Mouse (Mus musculus) kidney, embryonic 15.5 days (tissue): ENCODE measurements around the gene 4931422A03Rik. TPM values are rescaled to one million over a fixed set of nuclear protein-coding genes. Genes with fewer than 3 reads are reported as not detected.

Source experiments
- ATAC-seq: fragments of 200-750 bp; cut with Nextera tagmentation; replicated peaks from 2 replicates; pipeline ENCODE4 v1.8.0; 2017; ENCODE audit warnings: moderate TSS enrichment; ENCODE audit not compliant: low FRiP score
- H3K27ac ChIP-seq: fragments of 300-500 bp; sonication (generic); 2 replicates; pipeline ENCODE4 v1.5.1; 2015; ENCODE audit warnings: mild to moderate bottlenecking, inconsistent platforms
- H3K27me3 ChIP-seq: fragments of 300-500 bp; sonication (generic); 2 replicates; pipeline ENCODE4 v1.6.1; 2015; ENCODE audit warnings: inconsistent platforms
- H3K36me3 ChIP-seq: fragments of 300-500 bp; sonication (generic); 2 replicates; pipeline ENCODE4 v1.6.1; 2015; ENCODE audit warnings: inconsistent platforms
- H3K4me1 ChIP-seq: fragments of 300-500 bp; sonication (generic); 2 replicates; pipeline ENCODE4 v1.6.1; 2015; ENCODE audit warnings: inconsistent platforms
- H3K4me2 ChIP-seq: fragments of 300-500 bp; sonication (generic); 2 replicates; pipeline ENCODE4 v1.6.1; 2015; ENCODE audit warnings: moderate library complexity, mild to moderate bottlenecking, inconsistent platforms
- H3K4me3 ChIP-seq: fragments of 300-500 bp; sonication (generic); replicated peaks from 2 replicates; pipeline ENCODE4 v1.5.1; 2015; ENCODE audit warnings: mild to moderate bottlenecking, inconsistent platforms
- H3K9ac ChIP-seq: fragments of 300-500 bp; sonication (generic); 2 replicates; pipeline ENCODE4 v1.6.1; 2015; ENCODE audit warnings: mild to moderate bottlenecking, inconsistent platforms
- H3K9me3 ChIP-seq: fragments of 300-500 bp; sonication (generic); replicated peaks from 2 replicates; pipeline ENCODE4 v1.6.1; 2016; ENCODE audit warnings: inconsistent platforms
- WGBS: fragments of 180-500 bp; shearing (Covaris S2); methylation state at CpG from one replicate; pipeline ENCODE4 v1.1.7; 2015; ENCODE audit warnings: mixed read lengths; 5-methylcytosine and 5-hydroxymethylcytosine counted together
- polyA plus RNA-seq: library from polyadenylated mRNA; unstranded; fragments of >200 nt; fragmentation: Nextera tagmentation; extraction: Ambion mirVana; gene quantifications from 2 replicates; pipeline ENCODE4 v1.2.1, GENCODE M21; 2015

Gene 4931422A03Rik
- polyA plus RNA-seq, 1 experiment from 2014 or later: 2.1 TPM

DNA sequence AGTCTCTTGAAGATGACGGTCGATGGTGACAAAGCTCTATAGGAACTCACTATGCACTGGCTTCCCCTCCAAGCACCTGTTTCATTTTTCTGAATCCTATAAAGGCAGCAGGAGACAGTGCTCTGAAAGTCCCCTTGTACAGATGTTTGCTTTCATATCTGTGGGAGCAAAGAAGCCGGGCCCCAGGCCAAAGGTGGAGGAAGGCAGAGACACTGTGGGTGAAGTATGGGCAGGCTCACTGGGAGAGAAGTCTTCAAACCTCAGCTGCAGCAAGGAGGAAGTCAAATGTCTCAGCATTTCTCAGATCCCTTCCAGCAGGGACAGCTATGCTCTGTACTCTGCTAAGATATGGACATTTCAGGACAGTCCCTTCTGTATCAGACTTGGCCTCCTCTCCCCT is 62.8 kb downstream of the 4931422A03Rik start:
- no peak overlapping the region for H3K27ac ChIP-seq
- H3K9ac ChIP-seq: no peak overlapping the region
- 91% methylated on average over 3 of the region's 3 CpGs for WGBS
- no peaks in the 10 kb centered on the region for H3K36me3 ChIP-seq
- no peak overlapping the region for H3K4me2 ChIP-seq
- peaks cover 12% of the 10 kb centered on the region for H3K4me1 ChIP-seq
- no peak overlapping the region for H3K4me3 ChIP-seq
- no peaks in the 10 kb centered on the region for H3K9me3 ChIP-seq
- no peak for ATAC-seq
- peaks cover 33% of the 10 kb centered on the region for H3K27me3 ChIP-seq

DNA sequence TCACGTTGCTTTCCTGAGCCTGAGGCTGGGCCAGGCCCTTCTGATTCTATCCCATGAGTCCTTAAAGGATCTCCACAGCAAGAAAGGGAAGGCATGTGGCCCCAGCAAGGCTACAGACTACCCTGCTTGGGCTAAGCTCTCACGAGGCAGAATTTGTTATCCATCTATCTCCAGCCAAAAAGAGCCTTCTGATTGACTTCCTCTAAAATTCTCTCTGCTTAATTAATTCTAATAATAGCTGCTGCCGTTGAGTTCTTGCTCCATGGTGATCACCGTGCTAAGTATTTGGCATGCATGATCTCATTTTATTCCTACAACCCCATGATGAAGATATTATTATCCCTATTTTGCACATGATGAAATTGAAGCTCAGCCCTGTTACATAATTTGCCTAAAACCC is 65.8 kb downstream of the 4931422A03Rik start:
- peaks cover 12% of the 10 kb centered on the region for H3K27me3 ChIP-seq
- H3K9me3 ChIP-seq: no peaks in the 10 kb centered on the region
- H3K4me2 ChIP-seq: no peak overlapping the region
- no peak overlapping the region for H3K27ac ChIP-seq
- no peaks in the 10 kb centered on the region for H3K36me3 ChIP-seq
- ATAC-seq: no peak
- H3K9ac ChIP-seq: no peak overlapping the region
- H3K4me1 ChIP-seq: no peaks in the 10 kb centered on the region
- H3K4me3 ChIP-seq: no peak overlapping the region
- whole genome bisulfite sequencing: 70% methylated on average over 4 of the region's 4 CpGs

- WGBS: 87% methylated on average over 6 of the region's 6 CpGs
- H3K4me3 ChIP-seq: no peak overlapping the region
Measured at GRCm38 (mm10) chr2:103959574-103959973, 68.6 kb downstream of the 4931422A03Rik start.

DNA sequence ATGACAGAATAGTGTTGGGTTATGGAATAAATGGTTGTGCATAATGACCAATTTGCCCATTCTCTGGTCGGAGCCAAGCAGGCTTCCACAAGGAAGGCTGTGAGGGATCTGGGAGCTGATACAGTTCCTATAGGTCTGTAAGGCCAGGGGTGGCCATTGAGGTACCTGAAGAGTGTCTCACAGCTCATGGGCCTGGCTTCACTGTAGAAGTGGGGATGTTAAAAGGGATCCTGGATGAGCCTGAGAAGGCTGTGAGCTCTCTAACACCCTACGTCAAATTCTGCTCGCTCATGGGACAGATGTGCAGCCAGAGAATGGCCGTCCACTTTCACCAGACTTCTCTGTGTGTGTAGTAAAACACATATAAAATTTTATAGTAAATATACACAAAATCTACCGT is 69.1 kb downstream of the 4931422A03Rik start:
- Histone ChIP-seq H3K4me1 (no peaks in the 10 kb centered on the region), H3K27me3 (no peaks in the 10 kb centered on the region), H3K9ac (no peak overlapping the region), H3K9me3 (no peaks in the 10 kb centered on the region), H3K36me3 (no peaks in the 10 kb centered on the region), H3K4me2 (no peak overlapping the region), H3K4me3 (no peak overlapping the region), H3K27ac (no peak overlapping the region)
- WGBS: 86% methylated on average over 5 of the region's 5 CpGs
- ATAC-seq: no peak

More at GRCm38 (mm10) chr2:103959574-103959973, 68.6 kb downstream of the 4931422A03Rik start:
- Histone ChIP-seq H3K9ac (no peak overlapping the region), H3K9me3 (no peaks in the 10 kb centered on the region), H3K4me1 (no peaks in the 10 kb centered on the region), H3K27me3 (no peaks in the 10 kb centered on the region), H3K27ac (no peak overlapping the region), H3K4me2 (no peak overlapping the region), H3K36me3 (no peaks in the 10 kb centered on the region)
- 0 out of 2 replicates have a peak, but pooled peaks have one; percentile 15 for ATAC-seq

DNA sequence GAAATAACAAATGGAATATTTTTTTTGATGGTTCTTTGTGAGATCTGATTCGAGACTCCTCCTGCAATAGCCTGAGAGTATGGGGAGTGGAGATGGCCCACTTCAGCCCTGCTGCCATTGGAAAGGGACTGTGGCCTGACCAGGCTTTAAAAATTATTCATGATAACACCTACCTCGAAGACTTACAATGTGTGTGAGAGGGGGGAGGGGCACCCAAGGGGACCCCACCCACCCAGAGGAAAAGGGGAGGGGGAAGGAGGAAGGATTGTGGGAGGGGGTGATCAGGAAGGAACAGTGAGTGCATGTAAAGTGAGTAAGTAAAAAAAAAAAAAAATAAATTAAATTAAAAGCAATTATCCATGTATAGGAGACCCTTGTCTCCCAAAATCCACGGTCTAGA is 69.5 kb downstream of the 4931422A03Rik start:
- WGBS: 62% methylated on average over 3 of the region's 3 CpGs
- H3K27me3 ChIP-seq: no peaks in the 10 kb centered on the region
- ATAC-seq: no peak
- no peaks in the 10 kb centered on the region for H3K36me3 ChIP-seq
- no peaks in the 10 kb centered on the region for H3K9me3 ChIP-seq
- no peaks in the 10 kb centered on the region for H3K4me1 ChIP-seq
- H3K9ac ChIP-seq: no peak overlapping the region
- no peak overlapping the region for H3K4me3 ChIP-seq
- H3K27ac ChIP-seq: no peak overlapping the region
- no peak overlapping the region for H3K4me2 ChIP-seq

DNA sequence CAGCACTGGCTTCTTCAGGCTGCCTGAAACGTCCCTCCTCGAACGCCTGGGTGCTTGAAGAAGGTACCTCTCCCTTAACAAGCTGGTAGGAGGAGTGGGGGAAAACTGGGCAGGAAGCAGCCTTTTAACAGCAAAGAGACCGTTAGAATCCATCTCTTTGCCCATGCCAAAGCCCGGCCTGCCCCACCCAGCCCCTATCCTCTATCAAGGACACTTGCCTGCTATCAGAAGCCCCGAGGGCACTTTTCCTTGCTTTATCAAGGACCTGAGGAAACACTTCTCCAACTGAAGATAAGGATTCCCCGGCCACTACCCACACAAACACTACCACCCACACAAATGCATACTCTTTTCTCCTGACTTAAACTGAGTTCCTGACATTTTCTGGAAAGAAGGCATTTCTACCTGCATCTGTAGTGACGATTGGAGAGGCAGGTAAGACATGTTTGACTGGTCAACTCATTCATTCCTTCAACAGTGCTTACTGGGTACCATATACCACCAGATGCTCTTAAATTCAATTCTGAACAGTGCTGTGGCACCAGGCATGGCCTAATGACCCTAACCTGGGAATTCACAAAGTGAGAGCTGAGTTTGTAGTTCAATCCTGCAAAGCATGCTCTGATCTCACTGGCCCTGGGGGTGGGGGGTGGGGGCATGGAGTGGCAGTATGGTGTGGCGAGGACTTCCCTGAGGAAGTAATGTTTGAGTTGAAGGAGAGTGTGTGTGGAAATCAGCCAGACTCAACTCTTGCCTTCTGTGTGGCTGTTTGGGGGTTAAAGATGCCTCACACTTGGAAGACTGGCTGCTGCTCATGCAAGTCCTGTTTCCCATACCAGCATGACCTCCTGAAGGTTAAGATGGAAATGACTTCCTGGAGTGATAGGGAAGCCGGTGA is 70.3 kb downstream of the 4931422A03Rik start, which contains the start of gene Lmo2:
Gene Lmo2, plus strand, starts transcription at position 338 of the 898 bp plus-strand sequence.
- Histone ChIP-seq H3K4me3 (no peak within 1 kb of the TSS), H3K27me3 (no peaks in the 10 kb centered on the region), H3K9me3 (no peaks in the 10 kb centered on the region), H3K27ac (no peak within 1 kb of the TSS), H3K9ac (no peak within 1 kb of the TSS), H3K4me1 (no peaks in the 10 kb centered on the region), H3K36me3 (no peaks in the 10 kb centered on the region), H3K4me2 (no peak within 1 kb of the TSS)
- WGBS: 67% methylated on average over 10 of the region's 10 CpGs
- ATAC-seq: no peak

DNA sequence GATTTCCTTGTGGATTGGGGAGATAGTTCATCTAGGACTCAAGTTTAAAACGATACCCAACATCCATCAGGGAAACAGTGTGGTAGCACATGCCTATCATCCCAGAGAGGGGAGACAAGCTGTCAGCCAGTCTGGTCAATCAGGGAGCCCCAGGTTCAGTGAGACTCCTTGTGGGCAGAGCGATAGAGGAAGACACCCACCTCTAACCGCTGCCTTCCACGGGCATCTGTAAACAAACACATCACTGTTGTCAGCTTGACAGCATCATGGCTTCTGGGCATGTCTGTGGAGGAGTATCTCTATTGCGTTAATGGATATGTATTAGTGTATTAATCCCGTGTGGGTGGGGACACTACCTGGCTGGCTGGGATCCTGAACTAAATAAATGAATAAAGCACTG is 71.3 kb downstream of the 4931422A03Rik start:
- ATAC-seq: peak; percentile 78
- Histone ChIP-seq H3K4me2 (no peak overlapping the region), H3K9me3 (no peaks in the 10 kb centered on the region), H3K9ac (no peak overlapping the region), H3K27me3 (0 out of 2 replicates have a peak, but pooled peaks cover 4% of the 10 kb centered on the region), H3K4me1 (no peaks in the 10 kb centered on the region), H3K4me3 (no peak overlapping the region), H3K27ac (no peak overlapping the region), H3K36me3 (no peaks in the 10 kb centered on the region)
- 81% methylated on average over 6 of the region's 6 CpGs for WGBS

DNA sequence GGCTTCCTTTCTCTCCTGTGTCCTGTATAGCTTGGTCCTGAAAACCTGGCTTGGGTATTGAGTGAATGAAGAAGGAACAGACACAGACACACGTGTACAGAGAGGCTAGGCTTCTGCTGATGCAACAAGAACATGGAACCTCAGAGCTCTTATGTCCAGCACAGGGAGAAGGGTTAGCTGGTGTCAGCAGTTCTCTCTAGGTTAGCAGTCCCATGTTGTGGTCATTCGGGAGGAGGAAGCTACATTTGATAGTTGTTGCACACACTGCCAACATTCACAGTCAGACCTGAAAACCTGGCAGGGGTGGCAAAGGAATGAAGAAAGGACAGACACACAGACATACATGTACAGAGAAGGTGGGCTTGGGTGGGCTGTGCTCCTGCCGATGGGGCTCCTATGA is 72.4 kb downstream of the 4931422A03Rik start:
- H3K27ac ChIP-seq: no peak overlapping the region
- H3K36me3 ChIP-seq: no peaks in the 10 kb centered on the region
- no peak overlapping the region for H3K9ac ChIP-seq
- no peak overlapping the region for H3K4me3 ChIP-seq
- H3K27me3 ChIP-seq: 0 out of 2 replicates have a peak, but pooled peaks cover 4% of the 10 kb centered on the region
- 81% methylated on average over 3 of the region's 3 CpGs for WGBS
- no peaks in the 10 kb centered on the region for H3K4me1 ChIP-seq
- H3K9me3 ChIP-seq: no peaks in the 10 kb centered on the region
- ATAC-seq: no peak
- no peak overlapping the region for H3K4me2 ChIP-seq

DNA sequence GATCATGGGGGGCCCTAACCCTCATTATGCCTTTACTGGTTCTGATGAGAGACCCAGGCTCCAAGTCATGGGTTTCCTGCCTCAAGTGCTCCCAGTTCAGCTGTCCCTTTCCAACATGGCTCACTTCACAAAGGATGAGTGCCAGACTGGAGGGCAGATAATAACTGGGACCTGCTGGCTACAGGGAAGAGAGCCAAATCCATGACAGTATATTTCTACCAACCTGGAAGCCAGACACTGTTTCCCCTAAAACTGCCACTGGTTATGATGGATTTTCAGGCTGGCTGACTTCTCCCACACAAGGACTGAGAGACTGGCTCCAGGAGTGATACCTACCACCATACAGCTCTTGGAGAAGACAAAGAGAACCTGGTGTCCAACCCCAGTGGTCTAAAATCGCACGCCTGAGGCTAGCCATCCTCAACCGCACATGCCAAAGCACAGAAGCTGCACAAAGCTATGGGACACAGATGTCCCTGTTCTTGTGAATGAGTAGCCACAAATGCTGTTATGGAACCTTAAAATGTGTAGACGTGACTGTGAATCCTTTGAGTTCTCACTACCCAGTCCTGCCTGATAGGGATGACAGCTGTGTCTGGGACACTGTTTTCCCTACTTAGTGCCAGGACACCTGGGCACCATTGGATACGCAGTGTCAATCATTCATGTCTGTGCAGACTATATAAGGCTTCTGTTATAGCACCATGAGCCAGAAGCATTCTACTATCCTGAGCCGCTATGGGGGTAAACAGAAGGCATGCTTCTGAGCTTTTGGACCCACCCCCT is 74.9 kb downstream of the 4931422A03Rik start:
- H3K4me2 ChIP-seq: no peak overlapping the region
- H3K9me3 ChIP-seq: no peaks in the 10 kb centered on the region
- no peak for ATAC-seq
- no peaks in the 10 kb centered on the region for H3K36me3 ChIP-seq
- no peak overlapping the region for H3K27ac ChIP-seq
- 0 out of 2 replicates have a peak, but pooled peaks cover 4% of the 10 kb centered on the region for H3K27me3 ChIP-seq
- H3K4me1 ChIP-seq: no peaks in the 10 kb centered on the region
- H3K4me3 ChIP-seq: no peak overlapping the region
- H3K9ac ChIP-seq: no peak overlapping the region
- WGBS: 90% methylated on average over 6 of the region's 6 CpGs

- H3K27ac ChIP-seq: no peak overlapping the region
- no peak overlapping the region for H3K4me3 ChIP-seq
- no peak overlapping the region for H3K9ac ChIP-seq
- no peaks in the 10 kb centered on the region for H3K9me3 ChIP-seq
- WGBS: 44% methylated on average over 8 of the region's 8 CpGs
- H3K4me1 ChIP-seq: no peaks in the 10 kb centered on the region
- H3K4me2 ChIP-seq: no peak overlapping the region
- ATAC-seq: no peak
- 0 out of 2 replicates have a peak, but pooled peaks cover 8% of the 10 kb centered on the region for H3K27me3 ChIP-seq
- no peaks in the 10 kb centered on the region for H3K36me3 ChIP-seq
Measured at GRCm38 (mm10) chr2:103947982-103948655, 80.0 kb downstream of the 4931422A03Rik start.

DNA sequence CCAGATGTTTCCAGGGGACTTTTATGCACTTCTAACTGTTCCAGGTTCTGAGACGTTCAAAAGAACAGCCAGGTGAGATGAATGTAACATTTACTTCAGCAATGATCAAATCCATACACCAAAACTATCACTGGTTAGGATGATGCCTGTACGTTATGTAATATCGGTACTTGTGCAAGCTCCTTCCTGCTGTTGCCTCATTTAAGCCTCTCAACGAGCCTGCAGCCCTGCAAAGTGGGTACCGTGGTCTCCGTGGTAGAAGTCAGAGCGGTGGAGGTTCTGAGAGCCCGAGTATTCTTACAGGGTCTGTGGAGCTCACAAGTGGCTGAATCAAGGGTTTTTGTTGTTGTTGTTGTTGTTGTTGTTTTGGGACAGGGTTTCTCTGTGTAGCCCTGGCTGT is 81.3 kb downstream of the 4931422A03Rik start:
- H3K4me3 ChIP-seq: no peak overlapping the region
- H3K4me1 ChIP-seq: no peaks in the 10 kb centered on the region
- no peak overlapping the region for H3K4me2 ChIP-seq
- H3K9me3 ChIP-seq: no peaks in the 10 kb centered on the region
- H3K27ac ChIP-seq: no peak overlapping the region
- WGBS: 74% methylated on average over 8 of the region's 8 CpGs
- 0 out of 2 replicates have a peak, but pooled peaks cover 3% of the 10 kb centered on the region for H3K27me3 ChIP-seq
- no peak for ATAC-seq
- H3K36me3 ChIP-seq: no peaks in the 10 kb centered on the region
- H3K9ac ChIP-seq: no peak overlapping the region
